Mouse (Mus musculus) lung, adult 18-20 months (tissue): ENCODE results near the gene Aldh3b3.

Source experiments
- DNase-seq, 2 experiments: peaks; one replicate each; pipeline ENCODE4 v3.0.0; 2022; ENCODE audit warnings: mixed read lengths in 2 of 2

The Aldh3b3 gene

GRCm38 (mm10) chr19:4003112-4003511, 44.7 kb downstream of the Aldh3b3 start, which contains the start of gene Doc2g:
TSS of gene Doc2g (plus strand) at chr19:4003313.
- no peak for DNase-seq

DNA sequence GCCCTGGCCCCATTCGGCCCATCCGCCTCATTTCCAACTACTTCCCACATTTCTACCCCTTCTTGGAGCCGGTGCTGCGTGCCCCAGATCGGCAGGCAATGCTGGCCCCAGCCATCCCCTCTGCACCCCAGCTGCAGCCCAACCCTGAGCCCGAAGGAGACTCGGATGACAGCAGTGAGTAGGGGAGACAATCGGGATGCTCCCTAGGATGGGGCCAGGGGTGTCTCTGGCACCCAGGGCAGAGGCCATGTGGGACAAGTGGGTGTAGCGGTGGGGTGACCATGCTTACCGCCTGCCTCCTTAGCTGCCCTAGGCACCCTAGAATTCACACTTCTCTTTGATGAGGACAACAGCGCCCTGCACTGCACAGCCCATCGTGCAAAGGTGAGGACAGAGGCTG, 45.2 kb downstream of the Aldh3b3 start:
- DNase-seq, result no peak

GRCm38 (mm10) chr19:4004331-4004730, 45.9 kb downstream of the Aldh3b3 start:
- DNase-seq, result no peak

DNA sequence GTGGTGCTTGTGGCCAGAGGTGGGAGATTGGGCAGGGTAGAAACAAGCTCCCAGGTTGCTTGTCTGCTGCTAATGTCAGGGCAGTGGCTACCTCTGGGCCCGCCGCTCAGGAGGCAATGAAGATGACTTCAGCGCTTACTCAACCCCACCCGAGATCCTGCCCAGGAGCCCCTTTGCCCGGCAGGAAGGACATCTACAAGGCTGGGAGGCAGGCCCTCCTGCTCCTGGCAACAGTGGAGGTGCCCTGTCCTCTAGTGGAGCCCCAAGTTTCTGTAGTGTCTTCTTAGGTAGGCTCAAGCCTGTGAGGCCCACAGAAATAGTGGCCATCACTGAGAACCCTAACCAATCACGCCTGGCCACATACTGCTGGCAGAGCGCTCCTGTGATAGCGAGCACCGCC, 46.6 kb downstream of the Aldh3b3 start:
- DNase-seq, result no peak

GRCm38 (mm10) chr19:4005971-4006370, 47.5 kb downstream of the Aldh3b3 start:
- no peak for DNase-seq

- DNase-seq, result no peak
These were observed 52.6 kb downstream of the Aldh3b3 start for GRCm38 (mm10) chr19:4011086-4011485.

DNA sequence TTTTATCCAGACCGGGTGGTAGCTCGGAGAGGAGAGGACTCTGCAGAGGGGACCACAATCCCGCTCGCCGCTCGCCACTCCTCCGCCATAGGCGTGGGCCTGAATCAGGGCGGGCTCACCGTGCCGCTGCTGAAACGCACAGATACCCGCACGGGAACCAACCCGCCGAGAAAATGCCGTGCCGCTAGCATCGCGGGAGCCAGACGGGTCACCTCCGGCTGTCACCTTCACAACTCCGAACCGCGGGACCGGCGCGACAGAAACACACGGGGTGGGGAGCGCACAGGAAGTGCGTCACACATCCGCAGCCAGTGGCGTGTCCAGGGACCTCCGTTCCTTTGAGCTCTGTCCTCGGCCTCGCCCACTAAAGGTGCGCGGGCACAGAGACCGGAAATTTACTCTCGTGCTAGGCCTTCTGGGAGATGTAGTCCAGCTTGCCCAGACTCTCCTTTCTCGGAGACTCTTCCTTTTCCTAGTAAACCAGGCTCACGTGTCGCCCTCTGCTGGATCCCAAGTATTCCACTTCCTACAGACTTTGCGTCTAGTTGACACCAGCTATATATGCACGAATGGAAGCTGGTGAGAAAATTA, 54.1 kb downstream of the Aldh3b3 start, which contains the start of gene Ndufv1:
TSS of gene Ndufv1 (minus strand) at position 375 of the 591 bp plus-strand sequence.
- DNase-seq, result peak; percentile 99

- no peak for DNase-seq
These were observed 54.6 kb downstream of the Aldh3b3 start for GRCm38 (mm10) chr19:4013066-4013465.

DNA sequence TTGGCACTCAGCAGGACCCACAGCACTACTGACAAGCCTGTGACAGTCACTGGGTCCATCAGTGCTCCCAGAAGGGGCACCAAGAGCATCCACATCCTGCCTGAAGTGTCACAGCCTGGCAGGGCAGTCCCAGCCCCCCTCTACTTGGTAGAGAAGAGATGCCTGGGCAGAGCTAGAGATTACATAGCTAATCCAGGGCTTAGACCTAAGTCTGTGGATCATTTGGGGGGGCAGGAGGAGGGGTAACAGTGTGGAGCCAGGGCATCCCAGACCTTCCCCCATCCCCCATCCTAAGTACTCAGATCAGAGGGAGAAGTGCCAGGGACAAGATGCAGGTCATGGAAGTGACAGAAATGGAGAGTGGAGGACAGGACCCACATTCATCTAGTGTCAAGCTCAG, 56.4 kb downstream of the Aldh3b3 start:
- DNase-seq, result no peak

DNA sequence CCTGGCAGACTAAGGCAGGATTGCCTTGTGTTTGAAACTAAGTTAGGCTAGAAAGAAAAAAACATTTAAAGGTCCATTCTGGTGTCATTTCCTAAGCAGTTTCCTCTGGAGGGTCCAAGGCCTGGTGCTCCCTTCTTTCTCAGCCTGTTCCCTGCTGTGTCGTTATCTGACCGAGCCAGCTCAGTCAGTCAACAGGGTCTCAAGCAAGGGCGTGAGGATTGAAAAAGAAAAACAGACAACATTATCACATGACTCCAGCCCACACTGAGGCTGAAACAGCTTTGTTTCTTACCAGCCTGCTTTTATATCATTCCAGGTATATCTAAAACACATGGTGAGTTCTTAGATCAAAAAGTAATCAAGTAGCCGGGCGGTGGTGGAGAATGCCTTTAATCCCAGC, 57.2 kb downstream of the Aldh3b3 start:
- DNase-seq, result no peak

- no peak for DNase-seq
These were observed 59.6 kb downstream of the Aldh3b3 start for GRCm38 (mm10) chr19:4017921-4018587.

GRCm38 (mm10) chr19:4018743-4019583, 60.5 kb downstream of the Aldh3b3 start:
- peak; percentile 85 to 91 for DNase-seq
